Mouse (Mus musculus) lung, postnatal 0 days (tissue): ENCODE measurements around the gene Lyrm7. TPM values are rescaled to one million over a fixed set of nuclear protein-coding genes. Genes with fewer than 3 reads are reported as not detected.

Experiments used
- ATAC-seq: fragments of 200-750 bp; cut with Nextera tagmentation; 2 replicates; pipeline ENCODE4 v1.8.0; 2017; ENCODE audit warnings: moderate library complexity
- DNase-seq: peaks from one replicate; pipeline ENCODE4 v3.0.0-alpha.2; 2016; ENCODE audit warnings: low spot score
- H3K27ac ChIP-seq: fragments of 300-500 bp; sonication (generic); 2 replicates; pipeline ENCODE4 v1.5.1; 2014; ENCODE audit warnings: antibody characterized with exemption, mild to moderate bottlenecking, low read length, mixed read lengths
- H3K27me3 ChIP-seq: fragments of 300-500 bp; sonication (generic); replicated peaks from 2 replicates; pipeline ENCODE4 v1.6.1; 2014; ENCODE audit warnings: low read length, mixed read lengths; ENCODE audit not compliant: insufficient read depth
- H3K36me3 ChIP-seq: fragments of 300-500 bp; sonication (generic); 2 replicates; pipeline ENCODE4 v1.6.1; 2014; ENCODE audit warnings: low read length, mixed read lengths; ENCODE audit not compliant: insufficient read depth
- H3K4me1 ChIP-seq: fragments of 300-500 bp; sonication (generic); 2 replicates; pipeline ENCODE4 v1.6.1; 2014; ENCODE audit warnings: antibody characterized with exemption, low read depth, low read length, mixed read lengths; ENCODE audit not compliant: insufficient read depth
- H3K4me2 ChIP-seq: fragments of 300-500 bp; sonication (generic); replicated peaks from 2 replicates; pipeline ENCODE4 v1.6.1; 2014; ENCODE audit warnings: low read depth, mild to moderate bottlenecking, low read length, moderate library complexity, mixed read lengths
- H3K4me3 ChIP-seq: fragments of 300-500 bp; sonication (generic); 2 replicates; pipeline ENCODE4 v1.5.1; 2014; ENCODE audit warnings: low read depth, low read length
- H3K9ac ChIP-seq: fragments of 300-500 bp; sonication (generic); replicated peaks from 2 replicates; pipeline ENCODE4 v1.6.1; 2014; ENCODE audit warnings: low read depth, mild to moderate bottlenecking
- H3K9me3 ChIP-seq: fragments of 300-500 bp; sonication (generic); 2 replicates; pipeline ENCODE4 v1.6.1; 2016; ENCODE audit warnings: low read length, mixed read lengths
- CTCF ChIP-seq: IDR thresholded peaks from 2 replicates; pipeline ENCODE4 v1.5.1; 2016; ENCODE audit warnings: antibody characterized with exemption, mild to moderate bottlenecking
- EP300 ChIP-seq: IDR thresholded peaks from 2 replicates; pipeline ENCODE4 v1.6.1; 2016; ENCODE audit warnings: antibody characterized with exemption, mild to moderate bottlenecking, control low read depth
- WGBS: fragments of 180-500 bp; shearing (Covaris S2); extraction: QIAGEN DNeasy Blood & Tissue Kit; methylation state at CpG from one replicate; pipeline ENCODE4 v1.1.7; 2014; 5-methylcytosine and 5-hydroxymethylcytosine counted together
- polyA plus RNA-seq: library from polyadenylated mRNA; unstranded; fragments of >200 nt; fragmentation: Nextera tagmentation; extraction: Ambion mirVana; gene quantifications from 2 replicates; pipeline ENCODE4 v1.2.1, GENCODE M21; 2015

The Lyrm7 gene
- polyA plus RNA-seq, 1 experiment from 2014 or later, result 3.1 TPM

DNA sequence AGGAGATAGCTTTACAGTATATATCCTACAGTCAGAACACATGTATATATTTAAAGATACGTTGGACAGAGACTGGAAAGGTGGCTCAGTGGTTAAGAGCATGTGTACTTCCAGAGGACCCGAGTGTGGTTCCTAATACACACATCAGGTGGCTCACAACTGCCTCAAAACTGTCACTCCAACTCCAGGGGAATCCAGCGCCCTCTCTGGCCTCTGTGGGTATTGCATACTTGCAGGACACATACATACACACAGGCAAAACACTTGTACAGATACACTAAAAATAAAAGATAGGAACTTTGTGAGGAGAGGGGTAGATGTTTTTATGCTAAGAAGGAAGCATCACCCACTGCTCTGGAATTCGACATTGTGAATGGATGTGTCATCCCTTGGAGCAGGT is 34.9 kb downstream of the Lyrm7 start:
- H3K9me3 ChIP-seq, result no peaks in the 10 kb centered on the region
- H3K4me3 ChIP-seq, result no peak overlapping the region
- no peaks in the 10 kb centered on the region for H3K4me1 ChIP-seq
- H3K4me2 ChIP-seq, result no peak overlapping the region
- H3K27me3 ChIP-seq, result no peaks in the 10 kb centered on the region
- ATAC-seq, result no peak
- no peak for DNase-seq
- no peak overlapping the region for H3K9ac ChIP-seq
- WGBS, result 82% methylated on average over 4 of the region's 4 CpGs
- H3K36me3 ChIP-seq, result no peaks in the 10 kb centered on the region
- H3K27ac ChIP-seq, result no peak overlapping the region
- TF ChIP-seq CTCF (no peak), EP300 (no peak)

DNA sequence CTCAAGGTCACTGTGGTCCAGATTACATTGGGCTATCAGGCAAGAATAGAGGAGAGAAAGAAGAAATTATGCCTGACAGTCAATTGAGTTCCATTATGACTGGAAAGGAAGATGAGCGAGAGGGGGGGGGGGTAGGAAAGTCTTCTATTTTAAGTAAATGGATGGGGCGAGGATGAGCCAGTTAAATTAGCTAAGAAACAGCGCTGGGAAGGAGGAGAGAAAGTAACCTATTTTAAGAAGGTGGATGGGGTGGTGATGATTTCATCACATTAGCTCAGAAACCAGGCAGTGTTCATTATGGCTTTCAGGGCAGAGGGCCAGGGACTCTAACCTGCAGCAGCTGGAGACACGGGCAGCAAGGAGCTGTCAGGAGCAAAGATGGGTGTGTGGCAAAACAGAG is 37.2 kb downstream of the Lyrm7 start:
- no peak for DNase-seq
- no peak overlapping the region for H3K27ac ChIP-seq

DNA sequence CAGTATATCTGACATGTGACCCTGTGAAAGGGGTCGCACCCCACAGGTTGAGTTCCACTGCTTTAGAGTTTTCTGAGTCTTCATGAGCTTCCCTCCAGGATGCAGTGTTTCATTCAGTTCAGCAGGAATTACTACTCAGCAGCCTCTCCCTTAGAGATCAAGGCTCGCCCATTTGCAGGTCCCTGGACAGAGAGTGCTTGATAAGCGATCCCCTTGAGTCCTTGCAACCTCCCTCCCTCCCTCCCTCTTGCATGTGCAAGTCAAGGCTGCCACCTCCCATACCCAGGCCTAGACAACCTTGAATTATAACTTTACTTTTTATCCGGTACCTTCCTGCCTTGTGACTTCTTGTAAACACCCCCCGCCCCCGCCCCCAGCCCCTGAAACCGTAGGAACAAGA is 41.2 kb downstream of the Lyrm7 start:
- no peak for DNase-seq
- Histone ChIP-seq H3K27ac (no peak overlapping the region), H3K9ac (no peak overlapping the region), H3K9me3 (no peaks in the 10 kb centered on the region), H3K36me3 (no peaks in the 10 kb centered on the region), H3K4me1 (no peaks in the 10 kb centered on the region), H3K27me3 (no peaks in the 10 kb centered on the region), H3K4me3 (no peak overlapping the region), H3K4me2 (no peak overlapping the region)
- WGBS, result 63% methylated on average over 7 of the region's 7 CpGs
- TF ChIP-seq EP300 (no peak), CTCF (no peak)
- no peak for ATAC-seq

More for the DNA sequence above, 37.2 kb downstream of the Lyrm7 start:
- Histone ChIP-seq H3K4me3 (no peak overlapping the region), H3K36me3 (no peaks in the 10 kb centered on the region), H3K4me1 (no peaks in the 10 kb centered on the region), H3K9ac (no peak overlapping the region), H3K27me3 (no peaks in the 10 kb centered on the region), H3K4me2 (no peak overlapping the region), H3K9me3 (no peaks in the 10 kb centered on the region)
- WGBS, result 76% methylated on average over 4 of the region's 4 CpGs
- no peak for ATAC-seq
- TF ChIP-seq CTCF (no peak), EP300 (no peak)

DNA sequence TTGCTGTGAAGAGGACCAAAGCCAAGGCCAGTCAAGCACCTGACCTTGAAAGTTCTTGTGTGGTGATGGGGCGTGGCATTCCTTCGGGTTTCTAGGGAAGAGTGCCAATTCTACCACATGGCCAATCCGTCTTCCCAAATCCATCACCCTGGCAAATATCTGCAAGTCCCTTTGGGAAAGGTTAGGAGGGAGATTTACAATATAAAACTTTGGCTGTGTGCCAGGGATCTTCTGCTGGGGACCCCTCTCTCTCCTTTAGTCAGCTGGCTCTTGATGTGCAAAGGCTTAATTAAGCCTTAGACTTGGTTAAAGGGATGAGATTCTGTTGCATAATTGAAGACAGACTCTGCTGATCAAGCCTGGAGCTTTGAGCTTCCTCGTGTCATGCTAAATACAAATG is 43.3 kb downstream of the Lyrm7 start:
- no peaks in the 10 kb centered on the region for H3K36me3 ChIP-seq
- no peak for DNase-seq
- no peak for TF ChIP-seq CTCF
- no peak for TF ChIP-seq EP300
- H3K4me3 ChIP-seq, result no peak overlapping the region
- H3K4me1 ChIP-seq, result no peaks in the 10 kb centered on the region
- H3K9ac ChIP-seq, result no peak overlapping the region
- H3K27ac ChIP-seq, result no peak overlapping the region
- no peaks in the 10 kb centered on the region for H3K9me3 ChIP-seq
- no peak overlapping the region for H3K4me2 ChIP-seq
- no peak for ATAC-seq
- WGBS, result 36% methylated on average over 4 of the region's 4 CpGs
- H3K27me3 ChIP-seq, result no peaks in the 10 kb centered on the region

DNA sequence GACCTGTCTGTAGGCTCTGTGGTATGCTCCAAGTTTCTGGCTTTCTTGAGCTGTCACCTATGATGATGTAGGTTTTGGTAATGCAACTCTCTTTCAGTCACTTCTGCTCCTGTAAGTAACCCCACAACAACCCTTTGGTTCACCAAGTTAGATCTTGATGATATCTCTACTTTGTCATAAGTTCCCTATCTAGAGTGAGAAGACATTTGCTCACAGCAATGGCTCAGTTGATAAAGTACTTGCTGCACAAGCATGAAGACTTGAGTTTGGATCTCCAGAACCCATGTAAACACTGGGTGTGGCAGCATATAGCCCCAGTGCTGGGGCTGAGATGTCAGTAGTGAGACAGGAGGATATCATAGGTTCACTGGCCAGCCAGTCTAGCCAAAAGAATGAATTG is 45.1 kb downstream of the Lyrm7 start:
- no peaks in the 10 kb centered on the region for H3K4me1 ChIP-seq
- no peak overlapping the region for H3K27ac ChIP-seq
- H3K4me3 ChIP-seq, result no peak overlapping the region
- ATAC-seq (no peak), DNase-seq (no peak)
- no peaks in the 10 kb centered on the region for H3K36me3 ChIP-seq
- no peak for TF ChIP-seq EP300
- TF ChIP-seq CTCF, result no peak
- H3K9me3 ChIP-seq, result no peaks in the 10 kb centered on the region
- H3K27me3 ChIP-seq, result no peaks in the 10 kb centered on the region
- no peak overlapping the region for H3K4me2 ChIP-seq
- H3K9ac ChIP-seq, result no peak overlapping the region

DNA sequence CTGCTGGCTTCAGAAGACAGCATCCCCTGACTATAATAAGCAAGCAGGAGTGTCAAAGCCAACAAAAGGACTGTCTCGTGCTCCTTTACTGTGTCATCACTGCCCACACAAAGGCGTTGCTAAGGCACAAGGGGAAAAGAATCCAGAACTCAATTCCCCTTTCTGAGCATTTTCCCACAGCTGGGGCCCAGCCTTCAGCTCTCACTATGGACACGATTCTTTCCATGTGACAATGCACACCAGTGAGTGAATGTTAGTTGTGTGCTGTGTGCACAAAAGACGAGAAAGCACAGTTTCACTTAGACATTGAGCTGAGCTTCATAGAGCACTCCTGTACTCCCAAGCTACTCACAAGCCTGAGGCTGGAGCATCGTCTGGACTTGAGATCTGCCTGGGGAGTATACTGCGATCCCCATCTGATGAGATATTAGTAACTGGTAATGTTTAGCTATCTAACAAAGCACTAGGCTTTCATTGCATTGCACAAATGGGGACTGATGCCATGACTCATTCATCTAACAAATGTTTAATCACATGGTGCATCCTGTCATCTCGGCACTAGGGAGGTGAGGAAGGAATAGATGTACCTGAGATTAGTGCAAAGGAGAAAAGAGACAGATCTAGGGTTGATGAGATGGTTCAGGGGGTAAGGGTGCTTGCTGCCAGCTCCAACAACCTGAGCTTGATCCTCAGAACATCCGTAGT is 47.8 kb downstream of the Lyrm7 start:
- Histone ChIP-seq H3K4me3 (no peak overlapping the region), H3K4me1 (no peaks in the 10 kb centered on the region), H3K36me3 (no peaks in the 10 kb centered on the region), H3K4me2 (no peak overlapping the region), H3K9me3 (no peaks in the 10 kb centered on the region), H3K27ac (no peak overlapping the region), H3K27me3 (no peaks in the 10 kb centered on the region), H3K9ac (no peak overlapping the region)
- no peak for DNase-seq
- TF ChIP-seq CTCF, result no peak
- TF ChIP-seq EP300, result no peak
- WGBS, result 55% methylated on average over 8 of the region's 8 CpGs
- ATAC-seq, result no peak

DNA sequence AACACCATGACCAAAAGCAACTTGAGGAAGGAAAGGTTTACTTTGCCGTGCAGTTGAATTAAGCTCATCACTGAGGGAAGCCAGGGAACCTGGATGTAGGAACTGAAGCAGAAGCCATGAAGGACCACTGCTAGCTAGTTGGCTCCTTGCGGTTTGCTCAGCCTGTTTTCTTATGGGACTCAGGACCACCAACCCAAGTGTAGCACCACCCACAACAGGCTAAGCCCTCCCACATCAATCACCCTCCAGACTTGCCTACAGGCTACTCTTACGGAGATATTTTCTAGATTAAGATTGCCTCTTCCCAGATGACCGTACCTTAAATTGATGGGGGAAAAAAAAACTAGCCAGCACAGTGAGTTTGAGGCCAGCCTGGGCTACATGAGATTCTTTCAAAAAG is 48.4 kb downstream of the Lyrm7 start:
- TF ChIP-seq EP300 (no peak), CTCF (no peak)
- DNase-seq (no peak), ATAC-seq (no peak)
- no peak overlapping the region for H3K27ac ChIP-seq
- H3K27me3 ChIP-seq, result no peaks in the 10 kb centered on the region
- WGBS, result 65% methylated on average over 4 of the region's 4 CpGs
- no peak overlapping the region for H3K9ac ChIP-seq
- H3K4me1 ChIP-seq, result no peaks in the 10 kb centered on the region
- H3K4me3 ChIP-seq, result no peak overlapping the region
- no peaks in the 10 kb centered on the region for H3K36me3 ChIP-seq
- H3K4me2 ChIP-seq, result no peak overlapping the region
- H3K9me3 ChIP-seq, result no peaks in the 10 kb centered on the region
